Mouse (Mus musculus) stomach, embryonic 16.5 days (tissue): Measurements from ENCODE around the gene St6galnac6. TPM values are rescaled to one million over a fixed set of nuclear protein-coding genes. Genes with fewer than 3 reads are reported as not detected.
A peak's percentile ranks its signal among the peaks of the same experiment; 100 is the strongest.

Experiments
- ATAC-seq: fragments of 200-750 bp; cut with Nextera tagmentation; 2 replicates; pipeline ENCODE4 v1.8.0; 2017; ENCODE audit warnings: moderate number of reproducible peaks, moderate TSS enrichment; ENCODE audit not compliant: insufficient read depth, low FRiP score
- H3K27ac ChIP-seq: fragments of 300-500 bp; sonication (generic); 2 replicates; pipeline ENCODE4 v1.5.1; 2014; ENCODE audit warnings: low read length
- H3K27me3 ChIP-seq: fragments of 300-500 bp; sonication (generic); 2 replicates; pipeline ENCODE4 v1.6.1; 2014; ENCODE audit warnings: low read length, control low read depth, mixed read lengths; ENCODE audit not compliant: control insufficient read depth, insufficient read depth
- H3K36me3 ChIP-seq: fragments of 300-500 bp; sonication (generic); 2 replicates; pipeline ENCODE4 v1.6.1; 2014; ENCODE audit warnings: low read length; ENCODE audit not compliant: control insufficient read depth, insufficient read depth
- H3K4me1 ChIP-seq: fragments of 300-500 bp; sonication (generic); 2 replicates; pipeline ENCODE4 v1.6.1; 2014; ENCODE audit warnings: low read length, control low read depth, mixed read lengths; ENCODE audit not compliant: control insufficient read depth, insufficient read depth
- H3K4me2 ChIP-seq: fragments of 300-500 bp; sonication (generic); 2 replicates; pipeline ENCODE4 v1.6.1; 2014; ENCODE audit warnings: low read depth, low read length, mixed read lengths
- H3K4me3 ChIP-seq: fragments of 300-500 bp; sonication (generic); replicated peaks from 2 replicates; pipeline ENCODE4 v1.5.1; 2014; ENCODE audit warnings: mild to moderate bottlenecking, low read length
- H3K9ac ChIP-seq: fragments of 300-500 bp; sonication (generic); 2 replicates; pipeline ENCODE4 v1.6.1; 2014; ENCODE audit warnings: low read length
- H3K9me3 ChIP-seq: fragments of 300-500 bp; sonication (generic); replicated peaks from 2 replicates; pipeline ENCODE4 v1.6.1; 2016; ENCODE audit warnings: low read length, control low read depth; ENCODE audit not compliant: control insufficient read depth
- WGBS: fragments of 180-500 bp; shearing (Covaris S2); extraction: QIAGEN DNeasy Blood & Tissue Kit; methylation state at CpG from one replicate; pipeline ENCODE4 v1.1.7; 2014; 5-methylcytosine and 5-hydroxymethylcytosine counted together
- polyA plus RNA-seq: library from polyadenylated mRNA; unstranded; fragments of >200 nt; fragmentation: Nextera tagmentation; extraction: Ambion mirVana; gene quantifications from 2 replicates; pipeline ENCODE4 v1.2.1, GENCODE M21; 2015

The St6galnac6 gene
- polyA plus RNA-seq, 1 experiment from 2014 or later = 18.5 TPM

- H3K27me3 ChIP-seq = no peaks in the 10 kb centered on the region
- H3K9me3 ChIP-seq = no peaks in the 10 kb centered on the region
- H3K4me2 ChIP-seq = peak overlapping the region; percentile 31; the same call in 1 of the 2 replicates
- H3K4me1 ChIP-seq = peaks cover 48% of the 10 kb centered on the region
- peak; percentile 14; the same call in 1 of the 2 replicates for ATAC-seq
- H3K9ac ChIP-seq = peak overlapping the region; percentile 58
- no peaks in the 10 kb centered on the region for H3K36me3 ChIP-seq
- WGBS = 47% methylated on average over 5 of the region's 5 CpGs
- H3K4me3 ChIP-seq = no peak overlapping the region
- peak overlapping the region; percentile 39 for H3K27ac ChIP-seq
Measured at GRCm38 (mm10) chr2:32628729-32629128, 29.2 kb downstream of the St6galnac6 start.

GRCm38 (mm10) chr2:32629276-32629976, 29.9 kb downstream of the St6galnac6 start:
- Histone ChIP-seq H3K9me3 (no peaks in the 10 kb centered on the region), H3K4me3 (no peak overlapping the region), H3K4me1 (peaks cover 50% of the 10 kb centered on the region), H3K27ac (0 out of 2 replicates have a peak overlapping the region, but pooled peaks have one; percentile 39), H3K36me3 (no peaks in the 10 kb centered on the region), H3K4me2 (0 out of 2 replicates have a peak overlapping the region, but pooled peaks have one; percentile 31), H3K9ac (peak overlapping the region; percentile 58; the same call in 1 of the 2 replicates), H3K27me3 (no peaks in the 10 kb centered on the region)
- 50% methylated on average over 9 of the region's 9 CpGs for WGBS
- ATAC-seq = peak; percentile 15; the same call in 1 of the 2 replicates

- no peaks in the 10 kb centered on the region for H3K9me3 ChIP-seq
- H3K4me2 ChIP-seq = no peak overlapping the region
- H3K27me3 ChIP-seq = no peaks in the 10 kb centered on the region
- no peak overlapping the region for H3K9ac ChIP-seq
- H3K4me3 ChIP-seq = no peak overlapping the region
- ATAC-seq = no peak
- H3K4me1 ChIP-seq = peaks cover 44% of the 10 kb centered on the region
- H3K27ac ChIP-seq = no peak overlapping the region
- H3K36me3 ChIP-seq = no peaks in the 10 kb centered on the region
- WGBS = 78% methylated on average over 8 of the region's 9 CpGs
Measured at GRCm38 (mm10) chr2:32630036-32630435, 30.5 kb downstream of the St6galnac6 start.

- Histone ChIP-seq H3K36me3 (no peaks in the 10 kb centered on the region), H3K4me1 (peaks cover 34% of the 10 kb centered on the region), H3K4me2 (no peak overlapping the region), H3K27me3 (no peaks in the 10 kb centered on the region), H3K9me3 (no peaks in the 10 kb centered on the region), H3K27ac (no peak overlapping the region), H3K4me3 (no peak overlapping the region), H3K9ac (no peak overlapping the region)
- 84% methylated on average over 10 of the region's 10 CpGs for WGBS
- no peak for ATAC-seq
Measured at GRCm38 (mm10) chr2:32631046-32631445, 31.5 kb downstream of the St6galnac6 start.

- Histone ChIP-seq H3K4me2 (no peak overlapping the region), H3K4me1 (peaks cover 29% of the 10 kb centered on the region), H3K9me3 (no peaks in the 10 kb centered on the region), H3K9ac (no peak overlapping the region), H3K27ac (no peak overlapping the region; the same call in 1 of the 2 replicates), H3K36me3 (no peaks in the 10 kb centered on the region), H3K27me3 (no peaks in the 10 kb centered on the region), H3K4me3 (no peak overlapping the region)
- WGBS = 47% methylated on average over 7 of the region's 7 CpGs
- ATAC-seq = peak; percentile 59; the same call in 1 of the 2 replicates
Measured at GRCm38 (mm10) chr2:32631737-32632394, 32.4 kb downstream of the St6galnac6 start.

- H3K4me2 ChIP-seq = no peak overlapping the region
- no peaks in the 10 kb centered on the region for H3K27me3 ChIP-seq
- peak overlapping the region; percentile 64; the same call in 1 of the 2 replicates for H3K27ac ChIP-seq
- 52% methylated on average over 5 of the region's 5 CpGs for whole genome bisulfite sequencing
- H3K4me3 ChIP-seq = no peak overlapping the region
- no peaks in the 10 kb centered on the region for H3K9me3 ChIP-seq
- no peaks in the 10 kb centered on the region for H3K36me3 ChIP-seq
- peaks cover 22% of the 10 kb centered on the region for H3K4me1 ChIP-seq
- ATAC-seq = no peak
- peak overlapping the region; percentile 48; the same call in 1 of the 2 replicates for H3K9ac ChIP-seq
Measured at GRCm38 (mm10) chr2:32633660-32634059, 34.2 kb downstream of the St6galnac6 start.

GRCm38 (mm10) chr2:32634277-32635105, 35.0 kb downstream of the St6galnac6 start:
- H3K27ac ChIP-seq = peak overlapping the region; percentile 33; the same call in 1 of the 2 replicates
- no peak overlapping the region for H3K4me3 ChIP-seq
- WGBS = 86% methylated on average over 10 of the region's 10 CpGs
- H3K27me3 ChIP-seq = no peaks in the 10 kb centered on the region
- H3K9ac ChIP-seq = peak overlapping the region; percentile 31; the same call in 1 of the 2 replicates
- no peak overlapping the region for H3K4me2 ChIP-seq
- peaks cover 13% of the 10 kb centered on the region for H3K4me1 ChIP-seq
- ATAC-seq = no peak
- H3K36me3 ChIP-seq = no peaks in the 10 kb centered on the region
- no peaks in the 10 kb centered on the region for H3K9me3 ChIP-seq

- Histone ChIP-seq H3K4me3 (no peak overlapping the region), H3K9me3 (no peaks in the 10 kb centered on the region), H3K27me3 (no peaks in the 10 kb centered on the region), H3K4me1 (peaks cover 11% of the 10 kb centered on the region), H3K36me3 (no peaks in the 10 kb centered on the region), H3K27ac (no peak overlapping the region; the same call in 1 of the 2 replicates), H3K9ac (no peak overlapping the region), H3K4me2 (no peak overlapping the region)
- 88% methylated on average over 7 of the region's 7 CpGs for WGBS
- ATAC-seq = no peak
Measured at GRCm38 (mm10) chr2:32636617-32637016, 37.1 kb downstream of the St6galnac6 start.
